Mouse (Mus musculus) lung, postnatal 0 days (tissue): Measurements from ENCODE around the gene Krt42. TPM values are rescaled to one million over a fixed set of nuclear protein-coding genes. Genes with fewer than 3 reads are reported as not detected.

Experiments used
- ATAC-seq: fragments of 200-750 bp; cut with Nextera tagmentation; 2 replicates; pipeline ENCODE4 v1.8.0; 2017; ENCODE audit warnings: moderate library complexity
- DNase-seq: peaks from one replicate; pipeline ENCODE4 v3.0.0-alpha.2; 2016; ENCODE audit warnings: low spot score
- H3K27ac ChIP-seq: fragments of 300-500 bp; sonication (generic); 2 replicates; pipeline ENCODE4 v1.5.1; 2014; ENCODE audit warnings: antibody characterized with exemption, mild to moderate bottlenecking, low read length, mixed read lengths
- H3K27me3 ChIP-seq: fragments of 300-500 bp; sonication (generic); replicated peaks from 2 replicates; pipeline ENCODE4 v1.6.1; 2014; ENCODE audit warnings: low read length, mixed read lengths; ENCODE audit not compliant: insufficient read depth
- H3K36me3 ChIP-seq: fragments of 300-500 bp; sonication (generic); 2 replicates; pipeline ENCODE4 v1.6.1; 2014; ENCODE audit warnings: low read length, mixed read lengths; ENCODE audit not compliant: insufficient read depth
- H3K4me1 ChIP-seq: fragments of 300-500 bp; sonication (generic); 2 replicates; pipeline ENCODE4 v1.6.1; 2014; ENCODE audit warnings: antibody characterized with exemption, low read depth, low read length, mixed read lengths; ENCODE audit not compliant: insufficient read depth
- H3K4me2 ChIP-seq: fragments of 300-500 bp; sonication (generic); replicated peaks from 2 replicates; pipeline ENCODE4 v1.6.1; 2014; ENCODE audit warnings: low read depth, mild to moderate bottlenecking, low read length, moderate library complexity, mixed read lengths
- H3K4me3 ChIP-seq: fragments of 300-500 bp; sonication (generic); 2 replicates; pipeline ENCODE4 v1.5.1; 2014; ENCODE audit warnings: low read depth, low read length
- H3K9ac ChIP-seq: fragments of 300-500 bp; sonication (generic); replicated peaks from 2 replicates; pipeline ENCODE4 v1.6.1; 2014; ENCODE audit warnings: low read depth, mild to moderate bottlenecking
- H3K9me3 ChIP-seq: fragments of 300-500 bp; sonication (generic); 2 replicates; pipeline ENCODE4 v1.6.1; 2016; ENCODE audit warnings: low read length, mixed read lengths
- CTCF ChIP-seq: IDR thresholded peaks from 2 replicates; pipeline ENCODE4 v1.5.1; 2016; ENCODE audit warnings: antibody characterized with exemption, mild to moderate bottlenecking
- EP300 ChIP-seq: IDR thresholded peaks from 2 replicates; pipeline ENCODE4 v1.6.1; 2016; ENCODE audit warnings: antibody characterized with exemption, mild to moderate bottlenecking, control low read depth
- WGBS: fragments of 180-500 bp; shearing (Covaris S2); extraction: QIAGEN DNeasy Blood & Tissue Kit; methylation state at CpG from one replicate; pipeline ENCODE4 v1.1.7; 2014; 5-methylcytosine and 5-hydroxymethylcytosine counted together
- polyA plus RNA-seq: library from polyadenylated mRNA; unstranded; fragments of >200 nt; fragmentation: Nextera tagmentation; extraction: Ambion mirVana; gene quantifications from 2 replicates; pipeline ENCODE4 v1.2.1, GENCODE M21; 2015

The Krt42 gene
- polyA plus RNA-seq, 1 experiment from 2014 or later: not detected

DNA sequence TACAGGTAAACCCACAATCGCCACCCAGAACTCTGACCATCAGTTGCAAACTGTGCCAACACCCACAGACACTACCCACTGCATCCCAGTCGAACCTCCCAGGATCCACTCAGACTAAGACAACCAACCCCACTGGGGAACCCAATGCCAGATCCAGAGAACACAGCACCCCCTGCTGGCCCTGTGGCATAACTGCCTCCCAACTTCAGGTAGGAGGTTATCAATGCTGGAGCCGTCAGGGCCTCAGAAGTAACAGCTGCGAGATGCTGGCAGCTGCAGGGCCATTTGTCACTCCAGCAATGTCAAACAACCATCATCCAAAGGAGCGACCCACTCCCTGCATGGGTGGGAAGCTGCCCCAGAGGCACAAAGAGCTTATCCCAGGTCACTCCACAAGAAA is 28.1 kb upstream of the Krt42 start:
- H3K4me1 ChIP-seq: 0 out of 2 replicates have a peak, but pooled peaks cover 6% of the 10 kb centered on the region
- no peak overlapping the region for H3K4me3 ChIP-seq
- no peak overlapping the region for H3K27ac ChIP-seq
- no peaks in the 10 kb centered on the region for H3K27me3 ChIP-seq
- H3K9me3 ChIP-seq: no peaks in the 10 kb centered on the region
- DNase-seq: no peak
- no peak overlapping the region for H3K9ac ChIP-seq
- ATAC-seq: no peak
- TF ChIP-seq EP300 (no peak), CTCF (peak; percentile 65)
- no peaks in the 10 kb centered on the region for H3K36me3 ChIP-seq
- peak overlapping the region; percentile 14; the same call in 1 of the 2 replicates for H3K4me2 ChIP-seq
- 21% methylated on average over 5 of the region's 5 CpGs for whole genome bisulfite sequencing

DNA sequence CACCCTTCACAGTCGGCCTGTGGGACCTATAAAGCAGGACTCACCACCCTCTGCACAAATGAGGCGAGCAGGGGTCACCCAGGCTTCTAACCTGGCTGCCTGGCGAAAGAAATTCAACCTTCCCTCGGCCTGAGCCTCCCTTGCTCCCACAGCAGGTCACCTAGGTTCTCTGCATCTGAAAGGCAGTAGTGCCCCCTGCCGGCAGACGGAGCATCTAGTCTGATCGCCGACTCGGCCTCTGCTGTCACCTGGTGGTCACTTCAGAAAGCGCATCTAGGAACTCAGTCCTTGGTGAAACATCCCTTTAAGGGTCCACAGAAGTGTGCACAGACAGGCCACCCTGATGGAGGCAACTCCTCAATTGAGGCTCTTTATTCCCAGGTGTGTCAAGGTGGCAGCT is 25.6 kb upstream of the Krt42 start:
- no peak for TF ChIP-seq EP300
- peak; percentile 100 for TF ChIP-seq CTCF
- Histone ChIP-seq H3K4me3 (no peak overlapping the region), H3K36me3 (no peaks in the 10 kb centered on the region), H3K9ac (no peak overlapping the region), H3K4me2 (no peak overlapping the region), H3K27me3 (no peaks in the 10 kb centered on the region), H3K9me3 (no peaks in the 10 kb centered on the region), H3K4me1 (0 out of 2 replicates have a peak, but pooled peaks cover 6% of the 10 kb centered on the region), H3K27ac (no peak overlapping the region)
- peak; percentile 87 for DNase-seq
- peak; percentile 58 for ATAC-seq
- 5% methylated on average over 10 of the region's 10 CpGs for WGBS

DNA sequence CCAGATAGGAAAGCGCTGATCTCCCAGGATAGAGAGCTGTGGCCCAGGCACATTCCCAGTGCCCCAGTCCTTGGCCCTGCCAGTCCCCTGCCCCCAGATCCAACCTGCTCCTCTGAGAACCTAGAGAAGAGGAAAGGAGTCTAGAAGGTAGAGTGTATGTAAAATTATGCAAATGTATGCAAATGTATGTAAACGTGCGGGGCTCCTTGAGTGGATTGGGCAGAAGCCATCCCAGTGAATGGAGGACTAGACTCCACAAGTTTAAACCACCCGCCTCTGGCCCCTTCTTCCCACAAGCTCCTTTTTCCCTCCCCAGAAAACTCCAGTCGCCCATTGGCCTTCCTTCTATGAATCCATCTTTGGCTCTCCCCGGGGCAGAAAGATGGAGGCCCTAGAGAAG is 23.2 kb upstream of the Krt42 start:
- Histone ChIP-seq H3K27me3 (no peaks in the 10 kb centered on the region), H3K4me3 (no peak overlapping the region)
- 69% methylated on average over 6 of the region's 6 CpGs for WGBS

DNA sequence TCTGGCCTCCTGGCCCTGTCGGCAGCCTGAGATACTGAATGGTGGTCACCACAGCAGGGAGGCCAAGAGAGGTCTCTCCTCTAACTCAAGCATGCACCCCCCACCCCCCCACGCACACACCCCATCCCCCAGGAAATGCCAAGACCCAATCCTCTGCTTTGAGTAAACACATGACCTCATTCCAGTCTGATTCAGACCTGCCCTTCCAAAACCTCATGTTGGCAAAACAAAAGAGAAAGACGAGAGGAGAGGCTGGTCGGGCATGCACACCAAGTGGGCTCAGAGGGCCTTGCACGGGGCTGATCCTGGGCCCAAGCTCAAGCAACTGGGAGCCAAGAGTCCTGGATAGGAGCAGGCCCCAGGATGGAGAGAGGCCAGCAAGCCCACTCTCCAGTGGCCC is 20.6 kb upstream of the Krt42 start:
- peaks cover 6% of the 10 kb centered on the region for H3K4me1 ChIP-seq
- 26% methylated on average over 5 of the region's 5 CpGs for WGBS
- H3K9me3 ChIP-seq: no peaks in the 10 kb centered on the region

More for the DNA sequence above, 23.2 kb upstream of the Krt42 start:
- no peaks in the 10 kb centered on the region for H3K9me3 ChIP-seq
- no peak overlapping the region for H3K4me2 ChIP-seq
- H3K27ac ChIP-seq: no peak overlapping the region
- ATAC-seq: no peak
- DNase-seq: no peak
- peaks cover 8% of the 10 kb centered on the region; the same call in 1 of the 2 replicates for H3K4me1 ChIP-seq
- no peak overlapping the region for H3K9ac ChIP-seq
- H3K36me3 ChIP-seq: no peaks in the 10 kb centered on the region
- TF ChIP-seq CTCF (no peak), EP300 (no peak)

DNA sequence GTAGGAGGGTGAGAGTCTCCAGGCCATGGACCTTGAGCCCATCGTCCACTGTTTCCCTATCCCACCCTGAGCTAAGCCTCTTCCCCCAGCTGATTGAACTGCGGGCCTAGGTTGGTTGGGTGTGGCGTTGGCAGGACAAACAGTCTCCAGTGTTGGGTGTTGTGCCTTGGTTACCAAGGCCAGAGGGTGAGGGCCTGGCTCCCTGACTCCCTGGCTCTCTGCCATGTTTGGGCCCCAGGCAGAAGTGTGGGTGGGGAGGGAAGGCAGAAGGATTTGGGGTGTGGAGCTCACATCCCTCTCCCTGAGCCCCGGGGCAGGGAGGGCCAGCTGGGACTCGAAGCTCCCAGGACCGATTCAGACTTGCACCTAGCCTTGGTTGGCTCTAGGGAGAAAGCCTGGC is 19.3 kb upstream of the Krt42 start:
- Histone ChIP-seq H3K27ac (peak overlapping the region; percentile 89), H3K36me3 (no peaks in the 10 kb centered on the region), H3K9me3 (no peaks in the 10 kb centered on the region), H3K9ac (no peak overlapping the region), H3K4me1 (peaks cover 6% of the 10 kb centered on the region), H3K4me3 (no peak overlapping the region), H3K27me3 (no peaks in the 10 kb centered on the region), H3K4me2 (no peak overlapping the region)
- TF ChIP-seq CTCF (no peak), EP300 (peak; percentile 75)
- 44% methylated on average over 6 of the region's 6 CpGs for WGBS
- ATAC-seq (peak; percentile 74), DNase-seq (peak; percentile 91)

More for the DNA sequence above, 20.6 kb upstream of the Krt42 start:
- DNase-seq (peak; percentile 71), ATAC-seq (0 out of 2 replicates have a peak, but pooled peaks have one; percentile 9)
- Histone ChIP-seq H3K4me2 (no peak overlapping the region), H3K9ac (no peak overlapping the region), H3K4me3 (no peak overlapping the region), H3K27me3 (no peaks in the 10 kb centered on the region), H3K36me3 (no peaks in the 10 kb centered on the region), H3K27ac (peak overlapping the region; percentile 89)
- TF ChIP-seq EP300 (no peak), CTCF (no peak)

DNA sequence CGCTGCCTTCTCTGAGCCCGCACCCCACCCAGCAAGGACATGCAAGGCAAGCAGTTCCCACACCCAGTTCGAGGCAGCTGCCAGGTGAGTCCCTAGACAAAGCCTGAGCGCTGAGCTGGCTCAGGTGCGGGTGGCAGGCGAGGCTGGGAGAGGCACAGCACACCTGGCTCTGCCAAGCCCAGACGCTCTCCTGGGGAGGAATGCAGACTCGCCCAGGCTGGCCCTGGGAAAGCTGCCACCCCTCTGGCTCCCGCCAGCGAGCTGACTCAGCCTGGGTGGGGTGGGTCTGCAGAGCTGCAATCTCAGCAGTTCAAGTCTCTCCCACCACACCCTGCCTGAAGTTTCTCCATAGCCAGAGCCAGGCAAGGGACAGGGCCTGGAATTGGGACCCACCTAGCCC is 17.4 kb upstream of the Krt42 start:
- H3K9me3 ChIP-seq: no peaks in the 10 kb centered on the region
- H3K9ac ChIP-seq: no peak overlapping the region
- no peak for TF ChIP-seq CTCF
- no peak for TF ChIP-seq EP300
- H3K4me2 ChIP-seq: no peak overlapping the region
- WGBS: 43% methylated on average over 10 of the region's 10 CpGs
- DNase-seq: peak; percentile 94
- no peak overlapping the region for H3K4me3 ChIP-seq
- peak overlapping the region; percentile 92 for H3K27ac ChIP-seq
- no peaks in the 10 kb centered on the region for H3K27me3 ChIP-seq
- H3K36me3 ChIP-seq: no peaks in the 10 kb centered on the region
- H3K4me1 ChIP-seq: peaks cover 6% of the 10 kb centered on the region
- ATAC-seq: peak; percentile 90

DNA sequence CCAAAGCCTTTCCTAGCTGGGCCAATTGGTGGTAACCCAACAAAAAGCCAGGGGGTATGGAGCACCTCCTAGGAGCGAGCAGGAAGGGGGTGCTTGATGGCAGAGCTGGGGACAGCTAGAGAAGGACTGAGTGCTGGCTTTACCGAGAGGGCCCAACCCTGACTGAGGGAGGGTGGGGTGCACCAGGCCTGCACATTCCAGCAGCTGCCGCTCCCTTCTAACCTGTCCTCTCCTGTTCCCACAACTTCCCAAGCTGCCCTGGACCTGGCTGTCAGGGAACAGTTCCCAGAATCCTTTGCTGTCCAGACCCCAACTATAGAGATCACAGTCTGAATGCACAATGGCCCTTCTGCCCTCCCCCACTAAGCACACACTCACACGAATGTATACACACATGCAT is 15.3 kb upstream of the Krt42 start:
- no peak overlapping the region for H3K4me2 ChIP-seq
- TF ChIP-seq CTCF (no peak), EP300 (0 out of 2 replicates have a peak, but pooled peaks have one; percentile 12)
- H3K9ac ChIP-seq: no peak overlapping the region
- no peak overlapping the region for H3K4me3 ChIP-seq
- no peaks in the 10 kb centered on the region for H3K36me3 ChIP-seq
- ATAC-seq (peak; percentile 47), DNase-seq (peak; percentile 85)
- 51% methylated on average over 4 of the region's 4 CpGs for WGBS
- H3K9me3 ChIP-seq: no peaks in the 10 kb centered on the region
- H3K27me3 ChIP-seq: no peaks in the 10 kb centered on the region
- peaks cover 5% of the 10 kb centered on the region for H3K4me1 ChIP-seq
- H3K27ac ChIP-seq: peak overlapping the region; percentile 92
